Mouse (Mus musculus) heart, postnatal 0 days (tissue): ENCODE measurements around the gene Adgrd1. TPM values are rescaled to one million over a fixed set of nuclear protein-coding genes. Genes with fewer than 3 reads are reported as not detected.
"Not testable (repeated sequence)": the region's sequence is repeated elsewhere in the genome, so short reads cannot be mapped to it uniquely, and the experiment has no call there.

Source experiments
- ATAC-seq: fragments of 200-750 bp; cut with Nextera tagmentation; 2 replicates; pipeline ENCODE4 v1.8.0; 2017; ENCODE audit warnings: low read depth, moderate number of reproducible peaks, moderate library complexity; ENCODE audit not compliant: insufficient read depth
- DNase-seq: peaks from one replicate; pipeline ENCODE4 v3.0.0-alpha.2; 2016; ENCODE audit warnings: low spot score
- H3K27ac ChIP-seq: fragments of 300-500 bp; sonication (generic); 2 replicates; pipeline ENCODE4 v1.5.1; 2014; ENCODE audit warnings: low read depth, mild to moderate bottlenecking
- H3K27me3 ChIP-seq: fragments of 300-500 bp; sonication (generic); 2 replicates; pipeline ENCODE4 v1.6.1; 2014; ENCODE audit warnings: low read length, mixed read lengths; ENCODE audit not compliant: control insufficient read depth, insufficient read depth
- H3K36me3 ChIP-seq: fragments of 300-500 bp; sonication (generic); replicated peaks from 2 replicates; pipeline ENCODE4 v1.6.1; 2014; ENCODE audit warnings: low read length, mixed read lengths; ENCODE audit not compliant: control insufficient read depth, insufficient read depth
- H3K4me1 ChIP-seq: fragments of 300-500 bp; sonication (generic); 2 replicates; pipeline ENCODE4 v1.6.1; 2014; ENCODE audit warnings: antibody characterized with exemption; ENCODE audit not compliant: control insufficient read depth, insufficient read depth
- H3K4me2 ChIP-seq: fragments of 300-500 bp; sonication (generic); 2 replicates; pipeline ENCODE4 v1.6.1; 2014; ENCODE audit warnings: low read depth, mild to moderate bottlenecking, low read length, moderate library complexity
- H3K4me3 ChIP-seq: fragments of 300-500 bp; sonication (generic); 2 replicates; pipeline ENCODE4 v1.5.1; 2014; ENCODE audit warnings: low read depth, low read length
- H3K9ac ChIP-seq: fragments of 300-500 bp; sonication (generic); replicated peaks from 2 replicates; pipeline ENCODE4 v1.6.1; 2014; ENCODE audit warnings: low read depth, low read length, mixed read lengths
- H3K9me3 ChIP-seq: fragments of 300-500 bp; sonication (generic); replicated peaks from 2 replicates; pipeline ENCODE4 v1.6.1; 2016; ENCODE audit warnings: low read length; ENCODE audit not compliant: control insufficient read depth
- CTCF ChIP-seq: IDR thresholded peaks from 2 replicates; pipeline ENCODE4 v1.5.1; 2016; ENCODE audit warnings: antibody characterized with exemption, control low read depth, low read depth
- EP300 ChIP-seq: IDR thresholded peaks from 2 replicates; pipeline ENCODE4 v1.6.1; 2016; ENCODE audit warnings: antibody characterized with exemption, low read depth
- WGBS: fragments of 180-500 bp; shearing (Covaris S2); extraction: QIAGEN DNeasy Blood & Tissue Kit; methylation state at CpG from one replicate; pipeline ENCODE4 v1.1.7; 2014; 5-methylcytosine and 5-hydroxymethylcytosine counted together
- polyA plus RNA-seq: library from polyadenylated mRNA; unstranded; fragments of >200 nt; fragmentation: Nextera tagmentation; extraction: Ambion mirVana; gene quantifications from 2 replicates; pipeline ENCODE4 v1.2.1, GENCODE M21; 2015
- total RNA-seq: library from RNA; depleted of rRNA; stranded (reverse); fragments of >200 nt; gene quantifications from 2 replicates; pipeline ENCODE4 v1.2.3, GENCODE M21; 2014; ENCODE audit warnings: low replicate concordance

The Adgrd1 gene
- total and polyA plus RNA-seq, 2 experiments from 2014 or later = 1.6 to 15.6 TPM

DNA sequence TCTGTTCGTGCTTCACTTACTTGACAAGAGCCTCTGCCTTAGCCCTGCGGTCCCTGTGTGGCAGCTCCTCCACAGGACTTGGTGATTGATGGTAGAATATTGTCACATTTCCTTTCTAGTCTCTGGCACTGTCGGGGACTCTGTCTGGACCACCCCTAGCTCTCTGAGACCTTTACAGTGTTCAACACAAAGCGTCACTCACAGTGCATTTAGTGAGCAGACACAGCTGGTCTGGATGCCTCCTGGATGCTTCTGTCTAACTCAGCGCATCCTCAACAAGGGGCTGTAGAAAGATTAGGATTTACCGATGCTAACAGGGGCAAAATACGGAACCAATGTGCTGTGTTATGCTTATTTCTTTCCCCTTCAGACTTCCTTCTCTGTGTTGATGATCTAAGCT, 22.0 kb downstream of the Adgrd1 start:
- TF ChIP-seq CTCF (no peak), EP300 (no peak)
- Histone ChIP-seq H3K27me3 (no peaks in the 10 kb centered on the region), H3K9ac (no peak overlapping the region), H3K4me3 (no peak overlapping the region), H3K9me3 (no peaks in the 10 kb centered on the region), H3K36me3 (no peaks in the 10 kb centered on the region), H3K4me1 (no peaks in the 10 kb centered on the region), H3K27ac (no peak overlapping the region), H3K4me2 (no peak overlapping the region)
- 56% methylated on average over 7 of the region's 7 CpGs for WGBS
- ATAC-seq = no peak
- no peak for DNase-seq

DNA sequence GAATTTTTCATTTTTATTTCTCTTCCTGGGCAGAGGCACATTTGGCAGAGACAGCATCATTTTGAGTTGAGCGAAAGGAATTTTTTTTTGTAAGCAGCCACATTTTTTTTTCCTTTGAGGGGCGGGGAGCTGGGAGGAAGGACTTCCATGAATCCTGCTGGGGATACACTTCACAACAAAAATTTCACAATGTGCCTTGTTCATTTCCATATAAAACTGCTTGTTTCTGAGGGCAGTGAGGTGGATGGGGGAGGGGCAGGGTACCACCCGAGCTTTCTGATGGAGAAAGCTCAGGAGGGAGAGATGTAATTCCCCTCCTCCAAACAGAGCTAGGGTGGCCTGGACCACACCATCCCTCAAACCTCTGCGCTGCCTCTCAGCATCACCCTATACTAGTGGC, 22.6 kb downstream of the Adgrd1 start:
- WGBS = 58% methylated on average over 4 of the region's 4 CpGs
- TF ChIP-seq CTCF (no peak), EP300 (no peak)

DNA sequence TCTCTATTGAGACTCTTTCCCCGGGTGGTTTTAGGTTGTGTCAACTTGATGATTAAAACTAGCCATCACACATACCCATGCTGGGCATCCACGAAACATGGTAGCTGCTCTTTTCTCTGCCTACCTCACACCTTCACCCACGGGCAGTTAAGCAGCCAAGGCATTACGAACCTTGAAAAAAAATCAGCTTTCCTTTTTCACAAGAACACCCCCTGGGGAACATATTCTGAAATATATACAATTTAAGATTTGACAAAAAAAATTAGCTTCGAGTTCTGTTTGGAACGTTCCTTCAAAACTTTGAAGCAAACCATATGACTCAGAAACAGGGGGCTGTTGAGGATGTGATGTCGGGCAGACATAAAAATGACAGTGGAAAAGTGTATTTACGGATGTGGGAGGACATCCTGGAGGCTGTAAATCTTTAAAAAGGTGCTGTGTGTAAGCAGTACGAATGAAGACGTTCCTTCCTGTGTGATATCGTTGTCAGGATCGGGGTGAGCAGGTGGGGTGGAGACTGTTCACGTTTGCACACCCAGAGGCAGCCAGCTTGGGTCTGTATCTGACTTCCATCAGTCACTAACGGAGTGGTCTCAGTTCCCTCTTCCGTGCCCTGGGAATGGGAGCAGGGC, 25.2 kb downstream of the Adgrd1 start:
- no peak overlapping the region for H3K4me3 ChIP-seq
- DNase-seq (no peak), ATAC-seq (no peak)
- TF ChIP-seq CTCF = no peak
- TF ChIP-seq EP300 = no peak
- no peaks in the 10 kb centered on the region for H3K4me1 ChIP-seq
- 73% methylated on average over 15 of the region's 15 CpGs for WGBS
- H3K27me3 ChIP-seq = no peaks in the 10 kb centered on the region
- no peak overlapping the region for H3K9ac ChIP-seq
- H3K9me3 ChIP-seq = no peaks in the 10 kb centered on the region
- H3K4me2 ChIP-seq = no peak overlapping the region
- no peaks in the 10 kb centered on the region for H3K36me3 ChIP-seq
- H3K27ac ChIP-seq = no peak overlapping the region

More for the DNA sequence above, 22.6 kb downstream of the Adgrd1 start:
- H3K36me3 ChIP-seq = no peaks in the 10 kb centered on the region
- H3K27ac ChIP-seq = no peak overlapping the region
- no peak overlapping the region for H3K4me3 ChIP-seq
- ATAC-seq = no peak
- H3K9ac ChIP-seq = no peak overlapping the region
- H3K9me3 ChIP-seq = no peaks in the 10 kb centered on the region
- H3K4me1 ChIP-seq = no peaks in the 10 kb centered on the region
- no peak for DNase-seq
- H3K27me3 ChIP-seq = no peaks in the 10 kb centered on the region
- H3K4me2 ChIP-seq = no peak overlapping the region

DNA sequence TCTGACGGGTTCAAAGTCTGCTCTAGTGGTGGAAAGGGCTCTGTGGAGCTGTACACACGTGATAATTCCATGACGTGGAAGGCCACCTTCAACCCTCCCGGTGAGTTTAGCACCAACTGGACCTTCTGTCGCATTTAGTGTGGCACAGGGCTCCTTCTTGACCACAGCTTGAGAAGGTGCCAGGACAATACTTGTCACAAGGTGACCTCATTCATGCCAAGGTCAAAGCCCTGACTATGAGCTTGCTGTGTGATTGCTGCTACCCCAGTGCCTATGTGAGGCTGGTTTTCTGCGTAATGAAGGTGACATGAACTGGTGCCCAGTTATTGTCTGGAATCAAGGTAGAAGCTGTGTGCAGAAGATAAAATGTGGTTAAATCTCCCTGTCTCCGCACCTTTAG, 25.9 kb downstream of the Adgrd1 start:
- H3K9me3 ChIP-seq = no peaks in the 10 kb centered on the region
- no peak overlapping the region for H3K4me2 ChIP-seq
- no peaks in the 10 kb centered on the region for H3K27me3 ChIP-seq
- ATAC-seq = no peak
- 81% methylated on average over 7 of the region's 7 CpGs for WGBS
- no peak for TF ChIP-seq CTCF
- no peak for TF ChIP-seq EP300
- H3K36me3 ChIP-seq = no peaks in the 10 kb centered on the region
- no peaks in the 10 kb centered on the region for H3K4me1 ChIP-seq
- no peak overlapping the region for H3K9ac ChIP-seq
- no peak overlapping the region for H3K27ac ChIP-seq
- no peak for DNase-seq
- no peak overlapping the region for H3K4me3 ChIP-seq

DNA sequence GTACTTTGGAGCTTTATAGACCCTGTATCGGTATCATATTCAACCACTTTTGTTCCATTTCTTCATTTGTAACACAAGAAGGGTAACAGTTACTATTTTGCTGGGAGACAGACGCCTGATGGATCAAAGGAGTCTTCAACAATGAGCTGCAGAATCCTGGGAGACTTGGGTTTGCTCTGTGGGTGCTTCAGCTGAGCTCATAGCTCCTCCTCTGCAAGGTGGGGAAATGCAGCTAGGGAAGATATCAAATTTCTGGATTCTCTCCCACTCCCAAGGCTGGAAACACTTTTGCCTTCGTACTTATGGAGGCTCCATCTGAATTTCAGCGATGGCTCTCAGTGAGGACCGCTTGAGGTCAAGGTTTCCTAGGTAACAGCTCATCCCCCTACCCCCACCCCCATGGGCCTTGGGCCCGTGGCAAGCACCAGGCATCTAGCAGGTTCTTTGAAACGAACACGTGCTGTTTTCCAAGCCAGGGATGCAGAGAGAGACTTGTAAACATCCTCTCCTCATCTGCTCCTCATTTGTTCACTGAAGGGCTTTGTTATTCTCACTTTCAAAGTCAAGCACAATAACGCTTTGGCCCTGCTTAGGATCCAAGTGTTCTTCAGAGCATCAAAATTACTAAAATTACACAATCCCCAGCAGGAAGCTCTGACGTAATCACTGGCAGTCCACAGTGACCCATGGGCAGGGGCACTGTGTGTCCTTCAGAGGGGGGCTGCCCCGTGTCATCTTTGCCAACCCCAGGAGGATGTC, 27.7 kb downstream of the Adgrd1 start:
- ATAC-seq = no peak
- no peak for TF ChIP-seq CTCF
- no peak for TF ChIP-seq EP300
- 51% methylated on average over 11 of the region's 11 CpGs for WGBS
- Histone ChIP-seq H3K27ac (no peak overlapping the region), H3K9ac (no peak overlapping the region), H3K4me3 (no peak overlapping the region), H3K36me3 (no peaks in the 10 kb centered on the region), H3K27me3 (no peaks in the 10 kb centered on the region), H3K4me2 (no peak overlapping the region), H3K9me3 (no peaks in the 10 kb centered on the region), H3K4me1 (no peaks in the 10 kb centered on the region)
- DNase-seq = no peak

DNA sequence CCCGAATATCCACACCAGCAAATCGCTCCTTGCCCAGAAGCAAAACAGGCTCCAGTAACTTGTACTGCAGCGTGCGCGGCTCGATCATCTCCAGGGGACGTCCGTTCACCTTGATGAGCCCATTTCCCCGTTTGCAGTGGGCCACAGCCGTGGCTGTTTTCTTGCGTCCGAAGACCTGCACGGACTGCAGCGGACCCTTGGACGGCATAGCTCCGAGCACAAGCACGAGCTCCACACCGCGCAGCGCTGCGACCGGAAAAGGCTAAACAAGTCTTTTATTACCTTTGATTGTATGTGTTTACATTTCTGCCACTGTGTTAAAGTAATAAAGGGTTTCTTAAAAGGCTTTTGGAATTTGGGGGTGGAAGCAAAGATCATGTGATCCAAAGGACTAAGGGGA, 31.8 kb downstream of the Adgrd1 start:
- DNase-seq = not testable (repeated sequence)
- WGBS = 96% methylated on average over 21 of the region's 22 CpGs

More for the DNA sequence above, 31.8 kb downstream of the Adgrd1 start:
- not testable (repeated sequence) for H3K4me1 ChIP-seq, H3K9me3 ChIP-seq, H3K27ac ChIP-seq, ATAC-seq, H3K27me3 ChIP-seq, H3K9ac ChIP-seq, H3K4me2 ChIP-seq, H3K36me3 ChIP-seq, H3K4me3 ChIP-seq
